Mouse (Mus musculus) retina, embryonic 14.5 days (tissue): ENCODE data around the gene Polr2e.
A peak's percentile ranks its signal among the peaks of the same experiment; 100 is the strongest.
"Not testable (repeated sequence)": the region's sequence is repeated elsewhere in the genome, so short reads cannot be mapped to it uniquely, and the experiment has no call there.

Source experiments
- DNase-seq: peaks from one replicate; pipeline ENCODE4 v3.0.0-alpha.2; 2015; ENCODE audit warnings: low spot score

The Polr2e gene

DNA sequence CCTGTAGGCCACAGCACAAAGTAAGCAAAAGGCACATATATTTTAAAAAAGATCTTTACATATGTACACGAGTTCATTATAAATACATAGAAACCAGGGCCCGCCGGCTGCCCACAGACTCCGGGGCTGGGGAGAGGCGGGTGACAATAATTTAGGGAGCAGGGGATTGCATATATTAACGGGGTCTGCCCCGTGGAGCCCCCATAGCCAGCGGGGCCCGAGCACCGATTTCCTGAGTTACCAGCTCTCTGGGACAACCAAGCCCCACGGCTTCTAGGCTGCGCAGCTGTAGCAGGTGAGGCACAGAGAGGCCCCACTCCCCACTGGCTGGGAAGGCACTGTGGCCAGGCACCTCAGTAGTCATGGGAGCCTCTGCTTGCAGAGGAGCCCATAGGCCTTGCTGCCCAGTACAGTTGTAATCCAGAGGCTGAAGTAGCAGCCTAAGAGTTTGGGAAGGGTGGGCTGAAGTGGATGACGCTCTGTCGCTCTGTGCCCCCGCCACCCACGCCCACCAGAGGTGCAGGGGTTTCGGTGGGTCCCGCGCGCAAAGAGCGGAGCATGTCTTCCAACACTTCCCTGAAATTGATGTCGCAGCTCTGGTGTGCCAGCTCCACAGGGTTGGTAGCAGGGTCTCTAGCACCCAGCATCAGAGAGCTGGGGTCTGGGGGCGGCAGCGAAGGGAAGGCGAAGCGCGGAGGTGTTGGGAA, 17.5 kb upstream of the Polr2e start:
- no peak for DNase-seq

DNA sequence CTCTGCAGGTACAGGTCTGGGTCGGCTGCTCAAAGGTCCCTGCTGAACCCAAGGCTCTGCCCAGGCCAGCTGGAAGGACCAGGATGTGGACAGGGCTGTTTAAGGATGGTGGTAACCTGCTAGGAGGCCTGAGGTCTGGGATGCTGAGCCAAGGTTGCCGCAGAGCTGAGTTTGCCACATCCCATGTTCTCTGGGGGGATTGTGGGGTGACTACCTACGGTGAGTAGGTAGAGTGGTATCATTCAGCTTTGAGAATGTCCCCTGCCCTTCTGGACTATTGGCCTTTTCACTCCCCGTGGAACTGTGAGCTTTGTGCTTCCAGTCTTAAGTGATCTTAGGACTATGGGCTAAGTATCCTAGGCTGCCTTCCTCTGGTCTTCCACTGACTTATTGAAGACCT, 16.9 kb upstream of the Polr2e start:
- no peak for DNase-seq

DNA sequence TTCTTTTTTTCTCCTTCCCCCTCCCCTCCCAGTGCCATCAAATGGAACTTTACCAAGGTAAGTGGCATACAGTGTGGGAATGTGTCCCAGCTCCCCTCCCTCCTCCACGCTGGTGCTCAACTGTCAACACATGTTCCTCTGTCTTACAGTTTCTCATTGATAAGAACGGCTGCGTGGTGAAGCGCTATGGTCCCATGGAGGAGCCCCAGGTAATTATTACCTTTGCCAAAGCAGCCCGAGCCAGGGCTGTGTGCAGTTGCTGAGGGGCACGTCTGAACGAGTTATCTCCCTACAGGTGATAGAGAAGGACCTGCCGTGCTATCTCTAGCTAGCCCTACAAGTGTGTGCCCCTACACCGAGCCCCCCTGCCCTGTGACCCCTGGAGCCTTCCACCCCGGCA, 16.3 kb upstream of the Polr2e start:
- DNase-seq = no peak

DNA sequence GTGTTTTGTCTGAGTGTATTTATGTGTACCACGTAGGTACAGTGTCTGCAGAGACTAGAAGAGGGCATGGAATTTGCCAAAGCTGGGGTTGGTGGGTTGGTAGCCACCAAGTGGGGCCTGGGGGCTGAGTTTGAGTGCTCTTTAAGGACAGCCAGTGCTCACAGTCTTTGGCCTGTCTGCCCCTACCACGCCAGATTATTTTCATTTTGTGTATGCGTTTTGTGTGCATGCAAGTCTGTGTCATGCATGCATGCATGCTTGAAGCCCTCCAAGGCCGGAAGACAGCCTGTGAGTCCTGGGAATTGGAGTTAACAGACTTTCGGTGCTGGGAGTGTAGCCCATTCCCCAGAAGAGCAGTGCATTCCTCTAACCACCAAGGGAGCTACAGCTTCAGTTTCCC, 15.8 kb upstream of the Polr2e start:
- no peak for DNase-seq

DNA sequence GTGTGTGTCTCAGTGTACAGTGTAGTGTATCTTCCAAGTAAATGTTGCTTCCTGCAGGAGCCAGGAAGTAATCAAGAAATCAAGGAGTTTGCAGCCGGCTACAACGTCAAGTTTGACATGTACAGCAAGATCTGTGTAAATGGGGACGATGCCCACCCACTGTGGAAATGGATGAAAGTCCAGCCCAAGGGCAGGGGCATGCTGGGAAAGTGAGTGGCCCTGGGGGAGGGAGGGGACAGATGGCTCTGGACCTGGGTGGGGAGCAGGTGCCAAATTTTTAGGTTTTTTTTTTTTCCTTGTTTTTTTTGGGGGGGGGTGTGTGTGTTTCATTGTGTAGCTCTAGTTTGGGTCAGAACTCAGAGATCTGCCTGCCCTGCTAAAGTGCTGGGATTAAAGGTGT, 15.3 kb upstream of the Polr2e start:
- not testable (repeated sequence) for DNase-seq

DNA sequence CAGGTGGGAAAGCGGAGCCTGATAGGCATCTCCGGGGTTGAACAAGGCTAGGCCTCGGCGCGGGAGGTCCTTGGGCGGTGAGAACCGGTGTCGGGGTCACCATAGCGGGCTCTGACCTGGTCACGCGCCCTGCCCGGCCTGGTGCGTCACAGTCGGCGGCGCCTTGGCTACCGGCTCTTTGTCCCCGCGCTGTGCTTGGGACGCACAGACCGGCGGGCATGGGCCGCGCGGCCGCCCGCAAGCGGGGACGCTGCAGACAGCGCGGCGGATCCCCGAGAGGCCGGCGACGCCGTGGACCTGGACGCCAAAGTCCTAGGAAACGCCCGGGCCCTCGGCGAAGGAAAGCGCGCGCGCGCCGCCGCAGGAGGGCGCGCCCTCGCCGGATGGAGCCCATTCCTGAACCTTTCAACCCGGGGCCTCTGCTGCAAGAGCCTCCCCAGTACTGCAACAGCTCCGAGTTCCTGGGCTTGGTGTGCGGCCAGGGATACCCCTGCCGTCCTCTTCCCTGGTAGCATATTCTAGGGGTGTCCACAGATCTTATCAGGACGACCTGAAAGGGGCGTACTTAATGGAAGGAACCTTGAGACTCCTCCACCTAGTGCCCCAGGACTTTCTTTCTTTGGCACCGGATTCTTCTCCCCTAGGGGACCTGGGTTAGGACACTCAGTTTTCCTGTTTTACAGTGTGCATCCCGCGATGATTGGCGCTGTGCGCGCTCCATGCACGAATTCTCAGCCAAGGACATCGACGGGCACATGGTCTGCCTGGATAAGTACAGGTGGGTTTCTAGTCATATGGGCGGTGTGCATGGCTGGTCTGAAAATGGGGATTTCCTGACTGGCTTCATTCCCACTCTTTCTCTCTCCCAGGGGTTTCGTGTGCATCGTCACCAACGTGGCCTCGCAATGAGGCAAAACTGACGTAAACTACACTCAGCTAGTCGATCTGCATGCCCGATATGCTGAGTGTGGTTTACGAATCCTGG, 14.5 kb upstream of the Polr2e start:
- no peak for DNase-seq

DNA sequence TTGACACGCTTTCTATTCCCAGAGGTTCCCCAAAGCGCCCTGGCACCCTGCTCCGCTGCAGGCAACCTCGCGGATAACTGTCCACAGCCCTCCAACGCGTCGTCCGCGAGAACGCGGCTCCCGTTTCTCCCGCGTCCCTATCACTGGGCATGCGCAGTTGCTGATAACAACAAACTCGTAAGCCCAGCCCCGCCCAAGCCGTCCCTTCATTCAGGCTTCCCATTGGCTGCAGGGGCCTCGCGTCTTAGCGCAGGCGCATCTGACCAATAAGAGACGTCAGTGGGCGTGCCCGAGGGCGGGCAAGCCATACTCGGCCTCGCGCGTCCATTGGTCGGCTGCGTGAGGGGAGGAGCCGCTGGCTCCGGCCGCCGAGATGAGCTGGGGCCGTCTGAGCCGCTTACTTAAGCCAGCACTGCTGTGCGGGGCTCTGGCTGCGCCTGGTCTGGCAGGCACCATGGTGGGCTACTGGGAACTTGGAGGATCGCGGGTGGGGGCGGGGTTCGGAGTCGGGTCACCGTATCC, 13.7 kb upstream of the Polr2e start:
- peak; percentile 100 for DNase-seq

DNA sequence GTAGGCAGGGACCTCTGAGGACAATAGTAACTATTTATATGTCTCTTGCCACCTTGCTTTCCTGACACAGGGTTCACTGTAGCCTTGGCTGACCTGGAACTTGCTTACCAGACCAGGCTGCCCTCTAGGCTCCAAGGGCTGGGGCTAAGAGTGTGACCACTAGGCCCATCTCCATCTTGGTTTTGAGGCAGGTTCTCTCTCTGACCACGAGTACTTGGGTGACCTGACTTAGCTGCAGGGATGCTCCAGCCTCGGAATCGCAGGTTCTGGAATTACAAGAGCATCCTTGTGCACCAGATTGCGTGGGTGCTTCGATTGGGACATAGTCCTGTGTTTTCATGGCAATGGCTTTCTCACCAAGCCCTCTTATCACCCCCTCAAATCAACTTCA, 12.8 kb upstream of the Polr2e start:
- no peak for DNase-seq

DNA sequence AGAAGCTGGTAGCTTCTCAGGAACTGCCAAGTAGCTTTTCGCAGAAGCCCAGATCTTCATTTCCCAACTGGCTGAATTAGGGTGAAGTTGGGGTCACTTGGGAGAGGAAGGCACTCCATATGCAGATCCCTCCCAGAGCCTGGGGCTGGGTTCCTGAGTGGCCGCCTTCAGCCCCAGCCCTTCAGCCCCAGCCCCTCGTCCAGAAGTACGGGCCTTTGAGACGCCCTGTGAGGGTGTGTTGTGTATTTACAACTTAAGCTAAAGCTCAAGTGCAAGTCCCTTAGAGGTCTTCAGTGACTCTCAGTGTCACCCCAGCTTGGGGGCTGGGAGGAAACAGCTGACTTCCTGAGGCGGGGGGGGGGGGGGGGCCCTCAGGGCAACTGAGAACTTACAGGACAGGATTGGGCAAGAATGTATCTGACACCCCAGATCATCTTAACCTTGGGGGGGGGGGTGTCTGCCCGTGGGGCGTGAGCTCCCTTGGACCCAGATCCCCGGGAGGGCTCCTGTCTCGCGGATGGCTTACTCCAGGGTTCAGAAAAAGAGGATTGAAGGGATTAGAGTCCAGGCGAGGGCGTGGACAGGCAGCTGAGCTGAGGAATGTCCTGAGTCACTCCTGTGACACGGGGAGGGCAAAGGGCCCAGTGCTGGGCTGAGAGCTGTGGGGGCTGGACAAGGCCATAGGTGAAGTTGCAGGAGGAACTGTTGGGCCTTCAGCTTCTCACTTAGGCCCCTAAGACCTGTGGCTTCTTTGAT, 12.2 kb upstream of the Polr2e start:
- no peak for DNase-seq

DNA sequence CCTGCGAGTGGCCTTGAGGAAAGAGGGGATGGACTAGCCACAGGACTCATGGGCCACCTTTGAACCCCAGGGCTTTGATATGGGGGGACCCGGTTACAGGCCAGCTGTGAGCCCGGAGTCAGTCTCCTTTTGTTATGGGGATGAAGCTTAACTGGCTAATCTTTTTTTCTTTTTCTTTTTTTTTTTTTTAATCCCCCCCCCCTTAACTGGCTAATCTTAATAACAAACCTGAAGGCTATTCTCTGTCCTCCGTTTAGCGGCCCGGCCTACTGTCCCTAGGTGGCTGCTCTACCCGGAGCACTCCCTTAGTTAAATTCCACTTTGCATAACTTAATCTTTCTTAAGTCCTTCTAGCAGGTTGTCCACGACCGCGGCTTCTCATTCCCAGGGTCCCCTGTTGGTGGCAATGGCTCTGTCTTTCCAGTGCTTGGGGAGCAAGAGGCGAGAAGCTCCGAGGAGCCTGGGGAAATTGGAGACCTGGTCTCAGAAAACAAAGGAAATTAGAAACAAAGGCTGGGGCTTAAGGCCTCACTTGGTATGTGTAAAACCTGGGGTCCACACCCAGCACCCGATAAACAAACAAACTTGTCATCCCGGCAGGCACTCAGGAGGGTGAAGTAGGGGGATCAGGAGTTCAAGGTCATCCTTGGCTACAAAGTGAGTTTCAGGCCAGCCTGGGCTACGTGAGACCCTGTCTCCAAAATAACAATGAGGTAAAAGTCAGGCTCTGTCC, 11.5 kb upstream of the Polr2e start:
- no peak for DNase-seq

DNA sequence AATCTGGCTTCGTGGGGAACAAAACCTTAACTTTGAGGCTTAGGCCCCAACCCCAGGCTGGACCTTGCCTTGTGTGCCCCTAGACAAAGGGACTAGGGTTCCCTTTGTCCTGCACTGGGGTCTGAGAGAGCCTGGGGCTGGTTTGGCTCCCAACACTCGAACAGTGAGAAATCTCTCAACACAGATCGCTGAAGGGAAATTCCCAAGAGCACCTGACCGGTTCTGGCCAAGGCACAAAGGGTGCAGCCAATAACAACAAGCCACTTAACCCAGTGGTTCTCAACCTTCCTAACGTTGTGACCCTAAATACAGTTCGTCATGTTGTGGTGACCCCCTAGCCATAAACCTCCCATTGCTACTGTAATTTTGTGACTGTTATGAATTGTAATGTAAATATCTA, 10.6 kb upstream of the Polr2e start:
- no peak for DNase-seq

DNA sequence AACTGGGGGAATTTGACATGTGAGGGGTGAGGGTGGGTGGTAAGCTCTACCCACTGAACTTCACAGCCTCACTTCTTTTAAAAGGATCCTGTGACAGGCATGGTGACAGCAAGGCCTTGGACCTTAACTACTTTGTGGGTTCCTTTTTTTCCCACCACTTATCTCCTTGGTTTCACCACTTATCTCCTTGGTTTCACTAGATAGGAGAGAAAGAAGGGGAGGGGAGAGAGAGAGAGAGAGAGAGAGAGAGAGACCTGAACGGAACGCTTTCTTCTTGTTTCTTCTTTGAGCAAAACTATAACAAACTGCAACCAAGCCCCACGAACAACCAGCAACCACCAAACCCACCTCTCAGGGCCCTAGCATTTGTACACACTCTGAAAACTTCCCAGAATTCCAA, 9.2 kb upstream of the Polr2e start:
- DNase-seq = no peak

DNA sequence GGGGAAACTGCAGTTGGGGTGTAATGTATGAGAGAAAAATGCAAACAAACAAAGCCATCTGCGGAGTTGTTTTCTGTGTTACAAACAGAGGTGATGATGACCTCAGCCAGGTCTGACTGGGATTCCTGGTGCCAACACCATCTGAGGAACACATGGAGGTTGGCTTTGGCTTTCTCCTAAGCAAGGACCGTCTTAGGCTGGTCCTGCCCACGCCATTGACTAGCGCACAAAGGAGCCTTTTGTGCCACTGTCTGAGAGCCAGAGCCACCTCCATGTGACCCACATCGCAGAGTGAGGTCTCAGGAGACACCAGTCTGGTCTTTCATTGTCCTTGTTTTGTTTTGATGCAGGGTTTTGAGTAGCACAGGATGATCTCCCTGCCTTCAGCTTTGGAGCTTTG, 8.8 kb upstream of the Polr2e start:
- peak; percentile 51 for DNase-seq

DNA sequence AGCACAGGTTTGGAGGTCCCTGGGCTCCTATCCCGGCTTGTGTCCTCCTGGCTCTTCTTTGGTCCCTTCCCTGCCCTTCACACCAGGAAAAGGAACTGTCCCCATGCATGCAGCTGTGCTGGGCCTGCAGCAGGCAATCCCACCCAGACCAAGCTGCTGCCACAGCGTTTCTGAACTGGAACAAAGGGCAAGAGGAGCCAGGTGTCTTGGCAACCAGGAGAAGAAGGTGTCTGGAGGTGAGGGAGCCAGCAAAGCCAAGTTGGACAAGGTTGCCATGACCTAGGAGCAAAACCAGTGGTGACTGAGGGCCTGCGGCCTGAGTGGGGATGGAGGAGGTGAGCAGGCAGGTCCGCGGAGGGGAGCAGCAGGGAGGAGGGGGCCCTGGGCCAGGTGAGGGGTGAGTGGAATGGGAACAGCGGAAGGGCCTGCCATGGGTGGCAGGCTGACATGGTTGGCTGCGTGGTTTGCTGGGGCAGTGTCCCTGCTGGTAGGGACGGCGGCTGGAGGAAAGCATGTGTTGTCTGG, 7.5 kb upstream of the Polr2e start, which contains the start of gene Gpx4:
TSS of gene Gpx4 (plus strand) at position 126 of the 525 bp plus-strand sequence.
- DNase-seq = no peak

DNA sequence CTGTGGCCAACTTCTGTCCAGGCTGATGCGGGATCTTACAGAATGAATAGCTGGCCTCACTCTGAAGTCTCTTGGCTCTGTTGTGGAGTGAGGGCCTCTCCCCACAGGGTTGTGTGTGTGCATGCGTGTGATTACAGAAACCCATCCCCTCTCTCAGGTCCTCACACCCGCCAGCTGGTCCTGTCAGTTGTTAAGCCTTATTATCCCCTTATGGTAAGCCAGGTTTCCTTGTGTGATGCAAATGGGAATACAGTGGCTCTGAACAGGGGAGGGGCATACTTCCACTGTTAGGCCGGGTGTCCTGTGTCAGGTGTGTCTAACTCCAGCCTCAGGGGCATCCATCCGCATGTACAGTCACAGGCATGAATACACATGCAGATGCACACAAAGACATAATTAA, 6.2 kb upstream of the Polr2e start:
- no peak for DNase-seq

DNA sequence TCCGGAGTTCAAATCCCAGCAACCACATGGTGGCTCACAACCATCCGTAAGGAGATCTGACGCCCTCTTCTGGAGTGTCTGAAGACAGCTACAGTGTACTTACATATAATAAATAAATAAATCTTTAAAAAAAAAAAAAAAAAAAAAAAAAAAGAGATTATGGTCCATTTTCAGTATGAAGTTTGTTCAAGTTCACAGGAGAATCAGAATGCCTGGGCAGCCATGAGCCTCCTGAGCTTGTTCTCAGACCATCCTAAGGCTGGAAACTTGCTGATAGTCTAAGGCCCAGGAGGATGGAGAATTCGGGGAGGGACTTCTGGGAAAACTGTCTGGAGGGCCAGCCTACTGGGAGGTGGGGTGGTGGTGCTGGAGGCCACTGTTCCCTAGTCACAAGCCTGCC, 5.8 kb upstream of the Polr2e start:
- DNase-seq = not testable (repeated sequence)

DNA sequence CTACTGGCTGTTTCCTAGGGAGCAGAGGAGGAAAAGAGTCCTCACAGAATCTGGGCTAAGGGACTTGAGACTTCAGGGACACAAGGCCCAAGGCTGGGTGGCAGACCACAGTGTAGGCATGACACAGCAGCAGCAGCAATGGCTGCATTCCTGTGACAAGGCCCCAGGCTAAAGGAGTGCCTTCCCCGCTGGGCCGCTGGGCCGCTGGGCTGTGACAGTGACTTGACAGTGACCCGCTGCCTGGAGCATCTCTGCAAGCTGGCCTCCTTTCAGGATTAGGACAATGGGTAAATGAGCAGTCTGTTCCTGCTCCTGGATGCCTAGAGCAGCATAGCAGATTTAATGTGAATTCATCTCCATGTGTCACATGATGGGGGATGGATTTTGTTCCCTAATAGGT, 4.5 kb upstream of the Polr2e start:
- DNase-seq = peak; percentile 54

DNA sequence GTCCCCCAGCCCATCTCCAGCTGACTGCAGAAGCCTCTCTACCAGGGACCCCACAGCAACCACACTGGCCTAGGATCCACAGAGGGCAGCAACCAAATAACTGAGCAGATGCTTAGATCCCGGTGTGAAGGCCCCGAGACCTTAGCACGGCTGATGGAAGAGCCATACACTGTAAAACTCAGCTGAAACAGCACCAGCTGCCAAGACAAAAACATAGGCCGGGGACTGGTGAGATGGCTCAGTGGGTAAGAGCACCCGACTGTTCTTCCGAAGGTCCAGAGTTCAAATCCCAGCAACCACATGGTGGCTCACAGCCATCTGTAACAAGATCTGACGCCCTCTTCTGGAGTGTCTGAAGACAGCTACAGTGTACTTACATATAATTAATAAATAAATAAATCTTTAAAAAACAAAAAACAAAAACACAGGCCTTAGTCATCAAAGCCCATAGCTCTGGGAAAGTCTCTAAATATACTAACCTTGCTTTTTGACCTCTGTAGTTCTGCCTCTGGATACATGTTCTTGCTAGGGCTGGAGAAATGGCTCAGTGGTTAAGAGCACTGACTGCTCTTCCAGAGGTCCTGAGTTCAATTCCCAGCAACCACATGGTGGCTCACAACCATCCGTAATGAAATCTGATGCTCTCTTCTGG, 1.9 kb upstream of the Polr2e start:
- DNase-seq = not testable (repeated sequence)

DNA sequence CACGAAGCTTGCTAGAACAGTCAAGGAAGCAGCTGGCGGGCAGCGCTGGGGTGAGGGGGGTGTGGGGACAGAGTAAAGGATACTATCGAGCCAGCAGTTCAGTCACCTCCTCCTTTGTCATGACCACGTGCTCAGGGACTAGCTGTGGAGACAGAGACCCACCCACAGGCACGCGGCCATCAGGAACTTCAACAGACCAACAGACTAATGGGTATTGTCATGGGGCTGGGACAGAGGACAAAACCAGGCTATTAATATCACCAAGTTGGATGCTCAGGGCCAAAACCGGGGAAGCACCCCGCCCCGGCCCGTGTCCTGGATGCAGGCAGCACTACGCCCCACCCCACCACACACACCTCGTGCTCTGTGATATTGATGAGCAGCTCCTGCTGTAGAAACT, 2.8 kb downstream of the Polr2e start:
- no peak for DNase-seq

DNA sequence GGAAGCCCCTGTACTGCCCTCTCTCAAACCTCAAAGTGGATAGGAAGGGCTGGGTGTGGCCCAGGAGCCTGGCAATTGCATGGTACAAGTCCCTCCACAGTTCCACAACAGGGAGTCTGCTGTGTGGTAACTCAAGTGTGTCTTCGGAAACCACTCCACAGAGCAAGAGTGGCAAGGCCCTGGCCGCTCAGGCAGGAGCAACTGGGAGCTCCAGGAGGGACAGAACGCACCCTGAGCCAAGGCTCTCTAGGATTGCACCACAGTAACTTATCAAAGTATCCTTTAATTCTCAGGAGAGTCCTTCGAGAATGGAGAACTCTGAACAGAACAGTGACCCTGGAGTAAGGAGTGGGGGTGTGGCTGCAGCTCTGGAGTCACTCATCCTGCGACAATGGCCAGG, 3.9 kb downstream of the Polr2e start:
- no peak for DNase-seq

DNA sequence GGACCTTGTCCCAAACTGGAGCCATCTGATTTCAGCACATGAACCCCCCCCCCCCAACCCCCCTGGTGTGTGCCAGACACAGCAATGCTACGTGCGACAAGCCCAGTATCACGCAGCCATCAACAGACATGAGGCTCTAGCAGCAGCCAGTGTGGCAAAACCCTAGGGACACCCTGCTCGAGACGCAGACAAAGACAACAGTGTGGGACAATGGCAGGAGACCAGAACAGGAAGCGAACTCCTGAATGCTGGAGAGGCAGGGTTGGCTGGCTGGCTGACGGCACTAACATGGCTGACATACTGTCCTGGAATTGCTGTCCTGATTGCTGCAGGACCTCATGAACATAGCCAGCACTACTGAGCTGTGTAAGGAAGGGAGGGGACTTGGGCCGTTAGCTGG, 4.4 kb downstream of the Polr2e start:
- no peak for DNase-seq
